Mouse (Mus musculus) right cerebral cortex, postnatal 25 days (tissue): ENCODE results near the gene Gm10058.
"Not testable (repeated sequence)": the region's sequence is repeated elsewhere in the genome, so short reads cannot be mapped to it uniquely, and the experiment has no call there.

Experiments used
- DNase-seq: peaks from one replicate; pipeline ENCODE4 v3.0.0; 2022

The Gm10058 gene

DNA sequence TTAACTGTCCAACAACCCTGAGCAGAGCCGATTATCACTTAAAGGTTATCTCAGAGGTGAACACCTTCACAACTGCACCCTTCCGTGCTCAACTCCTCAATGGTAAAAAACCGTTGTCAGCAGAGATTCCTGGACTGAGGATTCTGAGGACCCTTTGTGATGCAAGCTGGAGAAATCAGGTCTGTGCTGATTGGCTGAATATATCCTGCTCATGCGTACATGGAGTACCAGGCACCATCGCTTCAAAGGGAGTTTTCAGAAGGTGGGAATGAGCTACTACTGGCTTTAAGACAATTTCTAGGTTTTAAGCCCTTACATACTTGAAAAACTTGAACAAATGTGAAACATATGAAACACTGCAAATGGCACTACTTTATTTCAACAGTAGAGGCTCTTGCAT lies at the start of gene Gm10058:
TSS of gene Gm10058 (minus strand) at position 101 of the 400 bp plus-strand sequence.
- DNase-seq, result not testable (repeated sequence)
